Mouse (Mus musculus): ENCODE measurements at regions not wholly inside any gene's neighbourhood (a gene's known extent, or its start where the extent isn't known, plus 50 kb on each side); places are given as distances from the start of the nearest gene placed in this dataset.

GRCm38 (mm10) chr1:92361677-92362076 is 112.0 kb downstream of the Ndufa10 start:
- Histone ChIP-seq H3K27ac (no peak overlapping the region), H3K4me2 (no peak overlapping the region), H3K27me3 (no peaks in the 10 kb centered on the region), H3K36me3 (replicated peaks) (no peaks in the 10 kb centered on the region), H3K4me3 (replicated peaks) (no peak overlapping the region), H3K4me1 (0 out of 2 replicates have a peak, but pooled peaks cover 4% of the 10 kb centered on the region), H3K9ac (no peak overlapping the region), H3K9me3 (no peaks in the 10 kb centered on the region)
- WGBS, result 69% methylated on average over 7 of the region's 7 CpGs
- ATAC-seq (ENCODE audit: low FRiP score), result no peak

- no peaks in the 10 kb centered on the region for H3K27me3 ChIP-seq
- 10% methylated on average over 7 of the region's 7 CpGs for WGBS
- ATAC-seq (ENCODE audit: low FRiP score), result no peak
These were observed 113.4 kb downstream of the Ndufa10 start for GRCm38 (mm10) chr1:92360255-92360654.

GRCm38 (mm10) chr1:92359473-92359872 is 114.2 kb downstream of the Ndufa10 start:
- H3K27ac ChIP-seq, result no peak overlapping the region

More at GRCm38 (mm10) chr1:92360255-92360654, 113.4 kb downstream of the Ndufa10 start:
- Histone ChIP-seq H3K4me3 (replicated peaks) (no peak overlapping the region), H3K36me3 (replicated peaks) (no peaks in the 10 kb centered on the region), H3K4me2 (no peak overlapping the region), H3K9me3 (no peaks in the 10 kb centered on the region), H3K27ac (no peak overlapping the region), H3K9ac (no peak overlapping the region), H3K4me1 (0 out of 2 replicates have a peak, but pooled peaks cover 4% of the 10 kb centered on the region)

GRCm38 (mm10) chr1:92358758-92359287 is 114.8 kb downstream of the Ndufa10 start:
- Histone ChIP-seq H3K27ac (no peak overlapping the region), H3K36me3 (replicated peaks) (no peaks in the 10 kb centered on the region), H3K27me3 (no peaks in the 10 kb centered on the region), H3K4me2 (no peak overlapping the region), H3K9me3 (no peaks in the 10 kb centered on the region), H3K4me3 (replicated peaks) (no peak overlapping the region), H3K9ac (no peak overlapping the region), H3K4me1 (0 out of 2 replicates have a peak, but pooled peaks cover 4% of the 10 kb centered on the region)
- 90% methylated on average over 8 of the region's 8 CpGs for WGBS
- ATAC-seq (ENCODE audit: low FRiP score), result no peak

More at GRCm38 (mm10) chr1:92359473-92359872, 114.2 kb downstream of the Ndufa10 start:
- Histone ChIP-seq H3K36me3 (replicated peaks) (no peaks in the 10 kb centered on the region), H3K27me3 (no peaks in the 10 kb centered on the region), H3K9me3 (no peaks in the 10 kb centered on the region), H3K9ac (no peak overlapping the region), H3K4me3 (replicated peaks) (no peak overlapping the region), H3K4me2 (no peak overlapping the region), H3K4me1 (0 out of 2 replicates have a peak, but pooled peaks cover 4% of the 10 kb centered on the region)
- no peak for ATAC-seq (ENCODE audit: low FRiP score)
- WGBS, result 96% methylated on average over 2 of the region's 2 CpGs

- Histone ChIP-seq H3K4me1 (no peaks in the 10 kb centered on the region), H3K27ac (no peak overlapping the region), H3K36me3 (replicated peaks) (no peaks in the 10 kb centered on the region), H3K27me3 (no peaks in the 10 kb centered on the region), H3K4me2 (no peak overlapping the region), H3K9ac (no peak overlapping the region), H3K4me3 (replicated peaks) (no peak overlapping the region), H3K9me3 (no peaks in the 10 kb centered on the region)
- no peak for ATAC-seq (ENCODE audit: low FRiP score)
- 57% methylated on average over 17 of the region's 17 CpGs for WGBS
These were observed 125.2 kb downstream of the Ndufa10 start for GRCm38 (mm10) chr1:92348353-92349005.

- no peak overlapping the region for H3K9ac ChIP-seq
- H3K9me3 ChIP-seq, result no peaks in the 10 kb centered on the region
- no peak overlapping the region for H3K4me3 ChIP-seq (replicated peaks)
- 77% methylated on average over 9 of the region's 9 CpGs for WGBS
- H3K4me1 ChIP-seq, result no peaks in the 10 kb centered on the region
- H3K4me2 ChIP-seq, result no peak overlapping the region
- ATAC-seq (ENCODE audit: low FRiP score), result no peak
- no peaks in the 10 kb centered on the region for H3K36me3 ChIP-seq (replicated peaks)
- no peak overlapping the region for H3K27ac ChIP-seq
- no peaks in the 10 kb centered on the region for H3K27me3 ChIP-seq
These were observed 126.0 kb downstream of the Ndufa10 start for GRCm38 (mm10) chr1:92347656-92348055.

GRCm38 (mm10) chr1:92343768-92344167 is 129.9 kb downstream of the Ndufa10 start:
- H3K9ac ChIP-seq, result no peak overlapping the region
- H3K4me3 ChIP-seq (replicated peaks), result no peak overlapping the region
- no peak overlapping the region for H3K27ac ChIP-seq
- 75% methylated on average over 2 of the region's 2 CpGs for WGBS
- no peaks in the 10 kb centered on the region for H3K4me1 ChIP-seq
- no peak for ATAC-seq (ENCODE audit: low FRiP score)
- H3K27me3 ChIP-seq, result 0 out of 2 replicates have a peak, but pooled peaks cover 3% of the 10 kb centered on the region
- no peaks in the 10 kb centered on the region for H3K9me3 ChIP-seq
- H3K4me2 ChIP-seq, result no peak overlapping the region
- H3K36me3 ChIP-seq (replicated peaks), result no peaks in the 10 kb centered on the region

- H3K9ac ChIP-seq, result no peak overlapping the region
- H3K9me3 ChIP-seq, result no peaks in the 10 kb centered on the region
- H3K36me3 ChIP-seq (replicated peaks), result no peaks in the 10 kb centered on the region
- H3K4me1 ChIP-seq, result no peaks in the 10 kb centered on the region
- H3K27me3 ChIP-seq, result 0 out of 2 replicates have a peak, but pooled peaks cover 3% of the 10 kb centered on the region
- WGBS, result 95% methylated on average over 5 of the region's 5 CpGs
- H3K27ac ChIP-seq, result no peak overlapping the region
- no peak for ATAC-seq (ENCODE audit: low FRiP score)
- no peak overlapping the region for H3K4me2 ChIP-seq
- no peak overlapping the region for H3K4me3 ChIP-seq (replicated peaks)
These were observed 130.5 kb downstream of the Ndufa10 start for GRCm38 (mm10) chr1:92343161-92343598.

- Histone ChIP-seq H3K4me1 (no peaks in the 10 kb centered on the region), H3K36me3 (replicated peaks) (no peaks in the 10 kb centered on the region), H3K9ac (no peak overlapping the region), H3K4me2 (no peak overlapping the region), H3K27me3 (0 out of 2 replicates have a peak, but pooled peaks cover 3% of the 10 kb centered on the region), H3K9me3 (no peaks in the 10 kb centered on the region), H3K27ac (no peak overlapping the region), H3K4me3 (replicated peaks) (no peak overlapping the region)
- 90% methylated on average over 12 of the region's 12 CpGs for WGBS
- no peak for ATAC-seq (ENCODE audit: low FRiP score)
These were observed 131.7 kb downstream of the Ndufa10 start for GRCm38 (mm10) chr1:92341846-92342540.

- 94% methylated on average over 7 of the region's 7 CpGs for WGBS
- Histone ChIP-seq H3K27me3 (0 out of 2 replicates have a peak, but pooled peaks cover 3% of the 10 kb centered on the region), H3K9ac (no peak overlapping the region), H3K9me3 (no peaks in the 10 kb centered on the region), H3K4me3 (replicated peaks) (no peak overlapping the region), H3K4me1 (no peaks in the 10 kb centered on the region), H3K4me2 (no peak overlapping the region), H3K27ac (no peak overlapping the region), H3K36me3 (replicated peaks) (no peaks in the 10 kb centered on the region)
- no peak for ATAC-seq (ENCODE audit: low FRiP score)
These were observed 133.0 kb downstream of the Ndufa10 start for GRCm38 (mm10) chr1:92340644-92341043.

- ATAC-seq (ENCODE audit: low FRiP score), result no peak
- H3K27me3 ChIP-seq, result 0 out of 2 replicates have a peak, but pooled peaks cover 3% of the 10 kb centered on the region
- WGBS, result 95% methylated on average over 1 of the region's 1 CpGs
These were observed 135.1 kb downstream of the Ndufa10 start for GRCm38 (mm10) chr1:92338589-92338988.

GRCm38 (mm10) chr1:92337450-92337849 is 136.2 kb downstream of the Ndufa10 start:
- no peak overlapping the region for H3K4me3 ChIP-seq (replicated peaks)
- 84% methylated on average over 8 of the region's 8 CpGs for WGBS
- ATAC-seq (ENCODE audit: low FRiP score), result no peak

More at GRCm38 (mm10) chr1:92338589-92338988, 135.1 kb downstream of the Ndufa10 start:
- H3K27ac ChIP-seq, result no peak overlapping the region
- no peak overlapping the region for H3K4me2 ChIP-seq
- H3K4me1 ChIP-seq, result no peaks in the 10 kb centered on the region
- H3K9ac ChIP-seq, result no peak overlapping the region
- H3K9me3 ChIP-seq, result no peaks in the 10 kb centered on the region
- no peaks in the 10 kb centered on the region for H3K36me3 ChIP-seq (replicated peaks)
- no peak overlapping the region for H3K4me3 ChIP-seq (replicated peaks)

More at GRCm38 (mm10) chr1:92337450-92337849, 136.2 kb downstream of the Ndufa10 start:
- H3K27ac ChIP-seq, result no peak overlapping the region
- H3K9ac ChIP-seq, result no peak overlapping the region
- H3K9me3 ChIP-seq, result no peaks in the 10 kb centered on the region
- 0 out of 2 replicates have a peak, but pooled peaks cover 3% of the 10 kb centered on the region for H3K27me3 ChIP-seq
- no peaks in the 10 kb centered on the region for H3K4me1 ChIP-seq
- no peaks in the 10 kb centered on the region for H3K36me3 ChIP-seq (replicated peaks)
- H3K4me2 ChIP-seq, result no peak overlapping the region
